Mouse (Mus musculus) myocyte (in vitro differentiated cells): Measurements from ENCODE around the gene Eif4e1b.

Experiments
- MAX ChIP-seq: IDR thresholded peaks from one replicate; pipeline ENCODE4 v1.6.1; 2011; ENCODE audit warnings: low read depth, mild to moderate bottlenecking, control low read depth
- MYOD1 ChIP-seq, 3 experiments: IDR thresholded peaks; one replicate each; pipeline ENCODE4 v1.6.1; 2011; ENCODE audit warnings: control low read depth in 2 of 3, low read depth in 2 of 3, mild to moderate bottlenecking in 2 of 3, moderate library complexity in 1 of 3; ENCODE audit not compliant: insufficient read length in 2 of 3, control insufficient read depth in 1 of 3
- MYOG ChIP-seq, 3 experiments: IDR thresholded peaks; one replicate each; pipeline ENCODE4 v1.6.1; 2011; ENCODE audit warnings: control low read depth in 2 of 3, low read depth in 2 of 3, mild to moderate bottlenecking in 2 of 3; ENCODE audit not compliant: insufficient read length in 2 of 3, control insufficient read depth in 1 of 3, insufficient read depth in 1 of 3
- POLR2A ChIP-seq: IDR thresholded peaks from one replicate; pipeline ENCODE4 v1.6.1; 2011; ENCODE audit warnings: low read depth, mild to moderate bottlenecking, control low read depth, moderate library complexity; ENCODE audit not compliant: insufficient read length
- POLR2AphosphoS2 ChIP-seq: IDR thresholded peaks from one replicate; pipeline ENCODE4 v1.6.1; 2011; ENCODE audit warnings: low read depth, control low read depth; ENCODE audit not compliant: insufficient read length
- REST ChIP-seq: IDR thresholded peaks from one replicate; pipeline ENCODE4 v1.6.1; 2011; ENCODE audit warnings: mild to moderate bottlenecking, control low read depth, moderate library complexity; ENCODE audit not compliant: insufficient read depth, insufficient read length
- TCF12 ChIP-seq: IDR thresholded peaks from one replicate; pipeline ENCODE4 v1.6.1; 2011; ENCODE audit warnings: mild to moderate bottlenecking, control low read depth; ENCODE audit not compliant: poor library complexity, insufficient read depth, severe bottlenecking
- TCF3 ChIP-seq: IDR thresholded peaks from one replicate; pipeline ENCODE4 v1.6.1; 2011; ENCODE audit warnings: low read depth, control low read depth; ENCODE audit not compliant: insufficient read length
- USF1 ChIP-seq: IDR thresholded peaks from one replicate; pipeline ENCODE4 v1.6.1; 2011; ENCODE audit warnings: low read depth, mild to moderate bottlenecking, control low read depth, moderate library complexity

DNA sequence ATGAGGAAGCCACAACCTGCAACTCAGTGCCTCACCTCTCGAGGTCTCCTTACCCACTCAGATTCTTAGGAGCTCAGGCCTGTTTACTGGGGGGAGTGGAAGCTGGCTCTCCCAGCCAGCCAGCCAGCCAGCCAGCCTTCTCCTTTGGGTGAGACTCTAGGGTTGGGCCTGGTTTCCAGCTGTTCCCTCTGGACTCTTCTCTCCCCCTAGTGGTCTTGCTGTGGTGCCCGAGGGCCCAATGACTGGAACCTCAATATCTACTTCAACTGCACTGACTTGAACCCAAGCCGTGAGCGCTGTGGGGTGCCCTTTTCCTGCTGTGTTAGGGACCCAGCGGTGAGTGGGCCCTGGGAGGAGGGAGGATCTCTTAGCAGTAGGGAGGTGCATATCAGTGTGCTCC lies 11.0 kb downstream of the Eif4e1b start:
- no peak for TF ChIP-seq POLR2A
- peak in 1 of 3 experiments; percentile 49 for TF ChIP-seq MYOG (IDR thresholded peaks at IDR 0.05; ENCODE audit: control insufficient read depth in 1 of 3, insufficient read depth in 1 of 3, insufficient read length in 2 of 3, low read depth in 2 of 3)
- no peak for TF ChIP-seq USF1
- TF ChIP-seq MAX, result no peak
- no peak for TF ChIP-seq TCF3
- TF ChIP-seq MYOD1 (IDR thresholded peaks at IDR 0.05; ENCODE audit: control insufficient read depth in 1 of 3, insufficient read length in 2 of 3, low read depth in 2 of 3), result no peak
- TF ChIP-seq POLR2AphosphoS2, result no peak
- TF ChIP-seq TCF12, result no peak
- TF ChIP-seq REST, result no peak
